In genomic region chr12:80790700-80791570, GRCm38 (mm10) we compare ENCODE assay signal across 8 mouse cellular contexts. TPM values are rescaled to one million over a fixed set of nuclear protein-coding genes. Genes with fewer than 3 reads are reported as not detected.
DNase-seq lines count a peak whose midpoint lies in the region; ATAC-seq and TF ChIP-seq lines count a peak whose summit lies in the region.

No protein-coding gene starts in this region.

- WGBS in forebrain, postnatal 0 days: 1% methylated on average over 69 of the region's 80 CpGs
- WGBS in limb, embryonic 15.5 days: under 1% methylated on average over 65 of the region's 80 CpGs

- H3K36me3 ChIP-seq in MEL (ENCODE audit: control insufficient read depth in 1 of 2, insufficient read depth in 2 of 2, low read length in 2 of 2): peaks cover 0 to 53% of the 10 kb centered on the region in 2 experiments; a peak in 3 of 4 replicates
- H3K36me3 ChIP-seq in forebrain, postnatal 0 days (ENCODE audit: insufficient read depth): no peaks in the 10 kb centered on the region
- H3K36me3 ChIP-seq in limb, embryonic 15.5 days: no peaks in the 10 kb centered on the region

- peak; percentile 28 for DNase-seq in embryo, embryonic 10 days (ENCODE audit: low spot score)
- DNase-seq in embryo, embryonic 9.5 days (ENCODE audit: extremely low spot score): no peak
- peak; percentile 65 for DNase-seq in MEL (ENCODE audit: low read depth, low spot score)
- DNase-seq in forebrain, postnatal 0 days: no peak
- DNase-seq in naive thymus-derived CD4-positive, alpha-beta T cell, adult 2 months (ENCODE audit: low read depth): peak; percentile 87
- DNase-seq in adrenal gland, postnatal 4 days (ENCODE audit: low spot score in 2 of 2): no peak
- DNase-seq in MN1 (ENCODE audit: low spot score): no peak

- peak overlapping the region; percentile 86 for H3K9ac ChIP-seq in MEL (ENCODE audit: control insufficient read depth, low read depth, low read length, poor library complexity, severe bottlenecking)
- peak overlapping the region; percentile 80 for H3K9ac ChIP-seq in forebrain, postnatal 0 days
- H3K9ac ChIP-seq in limb, embryonic 15.5 days: peak overlapping the region; percentile 87

- no peak for ATAC-seq in forebrain, postnatal 0 days
- ATAC-seq in limb, embryonic 15.5 days (ENCODE audit: insufficient number of reproducible peaks, low FRiP score, low TSS enrichment, low read depth): peak; percentile 57; the same call in 1 of the 2 replicates

- H3K4me3 ChIP-seq in MEL (ENCODE audit: control insufficient read depth in 1 of 2, insufficient read depth in 1 of 2, low read depth in 2 of 2, low read length in 2 of 2): peak overlapping the region; percentile 88 to 94
- H3K4me3 ChIP-seq in forebrain, postnatal 0 days (ENCODE audit: low read depth, low read length): peak overlapping the region; percentile 82
- peak overlapping the region; percentile 96 for H3K4me3 ChIP-seq in limb, embryonic 15.5 days

- H3K27ac ChIP-seq in MEL (ENCODE audit: control insufficient read depth, low read depth, low read length): peak overlapping the region; percentile 89
- peak overlapping the region; percentile 97 for H3K27ac ChIP-seq in forebrain, postnatal 0 days (ENCODE audit: low read depth, low read length)
- H3K27ac ChIP-seq in limb, embryonic 15.5 days: peak overlapping the region; percentile 98

- TF ChIP-seq CTCF in MEL (IDR thresholded peaks at IDR 0.05 in 2 of 3, conservative IDR thresholded peaks at IDR 0.05 in 1 of 3; ENCODE audit: control insufficient read depth in 1 of 3, insufficient read depth in 1 of 3, low read depth in 2 of 3, low read length in 3 of 3, poor library complexity in 1 of 3, severe bottlenecking in 1 of 3): peak in 1 of 3 experiments; percentile 20; a peak in 1 of 6 replicates
- peak; percentile 39; the same call in 1 of the 2 replicates for TF ChIP-seq CTCF in forebrain, postnatal 0 days (IDR thresholded peaks at IDR 0.05; ENCODE audit: low read depth)

- TF ChIP-seq EP300 in MEL (IDR thresholded peaks at IDR 0.05; ENCODE audit: low read depth in 1 of 2, low read length in 2 of 2): no peak

- peaks cover 25 to 55% of the 10 kb centered on the region in 2 experiments for H3K4me1 ChIP-seq in MEL (ENCODE audit: control insufficient read depth in 1 of 2, insufficient read depth in 2 of 2, low read length in 2 of 2)
- peaks cover 4% of the 10 kb centered on the region; the same call in 1 of the 2 replicates for H3K4me1 ChIP-seq in forebrain, postnatal 0 days (ENCODE audit: insufficient read depth)
- peaks cover 21% of the 10 kb centered on the region for H3K4me1 ChIP-seq in limb, embryonic 15.5 days

- no peak for TF ChIP-seq RAD21 in MEL (IDR thresholded peaks at IDR 0.05; ENCODE audit: low read depth, low read length)

- TF ChIP-seq POLR2A in MEL (IDR thresholded peaks at IDR 0.05; ENCODE audit: control insufficient read depth in 1 of 2, insufficient read depth in 1 of 2, low read depth in 1 of 2, low read length in 2 of 2, poor library complexity in 1 of 2): 0 out of 4 replicates have a peak, but pooled peaks of 1 of the 2 experiments have one; percentile 25

- peaks cover 48% of the 10 kb centered on the region for H3K79me2 ChIP-seq in MEL (ENCODE audit: control insufficient read depth, insufficient read depth, low read length, poor library complexity)

- peak overlapping the region; percentile 76 for H3K4me2 ChIP-seq in forebrain, postnatal 0 days (ENCODE audit: low read depth)
- peak overlapping the region; percentile 56 for H3K4me2 ChIP-seq in limb, embryonic 15.5 days

- no peaks in the 10 kb centered on the region for H3K27me3 ChIP-seq in MEL (ENCODE audit: control insufficient read depth in 1 of 2, insufficient read depth in 2 of 2, low read length in 2 of 2)
- no peaks in the 10 kb centered on the region for H3K27me3 ChIP-seq in forebrain, postnatal 0 days (ENCODE audit: insufficient read depth, low read length)
- H3K27me3 ChIP-seq in limb, embryonic 15.5 days: no peaks in the 10 kb centered on the region

- H3K9me3 ChIP-seq in MEL (replicated peaks; ENCODE audit: insufficient read depth, low read length): no peaks in the 10 kb centered on the region
- no peaks in the 10 kb centered on the region for H3K9me3 ChIP-seq in forebrain, postnatal 0 days (ENCODE audit: low read length)
- no peaks in the 10 kb centered on the region for H3K9me3 ChIP-seq in limb, embryonic 15.5 days

TF ChIP-seq in MEL, 35 proteins besides CTCF, POLR2A, EP300 and RAD21:
- TF ChIP-seq E2F4 (IDR thresholded peaks at IDR 0.05; ENCODE audit: borderline replicate concordance, low read depth, low read length): no peak
- TF ChIP-seq UBTF (IDR thresholded peaks at IDR 0.05; ENCODE audit: borderline replicate concordance, insufficient read depth, low read depth, low read length): peak; percentile 93
- TF ChIP-seq ETS1 (IDR thresholded peaks at IDR 0.05; ENCODE audit: low read depth, low read length): 0 out of 2 replicates have a peak, but pooled peaks have one; percentile 6
- TF ChIP-seq MAX (IDR thresholded peaks at IDR 0.05; ENCODE audit: low read length): 0 out of 2 replicates have a peak, but pooled peaks have one; percentile 24
- TF ChIP-seq ELF1 (IDR thresholded peaks at IDR 0.05; ENCODE audit: low read depth, low read length): no peak

RNA-seq across cellular contexts. Expression of gene Susd6, which starts 0.6 kb away (rescaled TPM):
- 12.2 and 13.0 TPM in 2 replicates for total RNA-seq in MEL (2012; rRNA removed)
- polyA plus RNA-seq in MEL (2012; ENCODE audit: insufficient read depth in 1 of 2, insufficient read length in 2 of 2, low read depth in 1 of 2, low replicate concordance in 2 of 2, missing spikeins in 1 of 2): 10 to 100 TPM in 1 of 2 experiments, not detected in 1; 22.4 TPM
- total RNA-seq in forebrain, postnatal 0 days (2014; rRNA removed): 12.5 and 15.3 TPM in 2 replicates
- polyA plus RNA-seq in forebrain, postnatal 0 days (2015; fragmentation: Nextera tagmentation; extraction: Ambion mirVana): 6.8 and 8.0 TPM in 2 replicates
- 18.4 and 19.7 TPM in 2 replicates for polyA plus RNA-seq in limb, embryonic 15.5 days (2015; fragmentation: Nextera tagmentation; extraction: Ambion mirVana)
- total RNA-seq in adrenal gland, postnatal 4 days (2021): 10 to 100 TPM; 48.4 to 51.0 TPM

RNA-seq across cellular contexts. Expression of gene Ccdc177, which starts 30.4 kb away (rescaled TPM):
- total RNA-seq in MEL (2012; rRNA removed): not detected in 2 replicates
- polyA plus RNA-seq in MEL (2012; ENCODE audit: insufficient read depth in 1 of 2, insufficient read length in 2 of 2, low read depth in 1 of 2, low replicate concordance in 2 of 2, missing spikeins in 1 of 2): not detected
- total RNA-seq in forebrain, postnatal 0 days (2014; rRNA removed): 19.1 and 23.5 TPM in 2 replicates
- polyA plus RNA-seq in forebrain, postnatal 0 days (2015; fragmentation: Nextera tagmentation; extraction: Ambion mirVana): 1.6 and 2.3 TPM in 2 replicates
- polyA plus RNA-seq in limb, embryonic 15.5 days (2015; fragmentation: Nextera tagmentation; extraction: Ambion mirVana): 0.02 and 0.04 TPM in 2 replicates
- under 1 TPM; 0.20 to 0.28 TPM for total RNA-seq in adrenal gland, postnatal 4 days (2021)

Comparison
In these comparisons a context has a peak if more than half of its experiments do, and no peak if none do; other contexts are left out.
1. DNase-seq: peak in embryo, embryonic 10 days (single experiment), MEL (single experiment) and naive thymus-derived CD4-positive, alpha-beta T cell, adult 2 months (single experiment); none in embryo, embryonic 9.5 days (single experiment), forebrain, postnatal 0 days (single experiment), adrenal gland, postnatal 4 days (0 of 2) and MN1 (single experiment).
2. RNA of gene Ccdc177, which starts 30.4 kb away (total RNA-seq): 19.1 to 23.5 TPM in forebrain, postnatal 0 days; 0.20 to 0.28 TPM in adrenal gland, postnatal 4 days and not detected in MEL; every median in the first group is over 10 times any median in the second.
3. Peak in every context shown above with its lines, with median percentiles within 50 percentile points of each other: H3K27ac ChIP-seq, H3K4me3 ChIP-seq and H3K9ac ChIP-seq.